Mouse (Mus musculus): ENCODE data around the gene Tbx22.

DNA sequence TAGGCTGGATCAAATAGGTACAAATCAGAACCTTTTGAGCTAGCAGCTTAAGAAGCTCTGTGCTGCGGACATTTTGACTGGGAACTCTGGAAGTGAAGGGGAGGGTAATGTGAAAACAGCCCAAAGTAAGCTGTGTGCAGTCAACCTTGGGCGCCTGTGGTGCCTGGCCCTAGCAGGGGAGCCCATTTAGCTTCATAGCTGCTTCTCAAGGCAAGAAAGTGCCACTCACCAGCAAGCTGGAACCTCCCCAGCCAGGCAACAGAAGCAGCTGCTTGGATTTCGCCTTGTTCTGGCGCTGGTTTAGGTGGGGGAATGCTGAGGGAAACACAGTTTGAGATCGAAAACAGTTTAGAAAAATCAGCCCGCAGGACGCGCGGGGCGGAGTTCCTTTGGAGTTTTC, 11.4 kb downstream of the Tbx22 start:
- no peak for TF ChIP-seq CTCF (conservative IDR thresholded peaks at IDR 0.05; ENCODE audit: low read length)
- TF ChIP-seq POU5F1 (IDR thresholded peaks at IDR 0.05; ENCODE audit: borderline replicate concordance, low read length) = no peak
- TF ChIP-seq NANOG (IDR thresholded peaks at IDR 0.05; ENCODE audit: borderline replicate concordance, low read length) = no peak
